Mouse (Mus musculus) midbrain, embryonic 10.5 days (tissue): ENCODE results near the gene Coa3. TPM values are rescaled to one million over a fixed set of nuclear protein-coding genes. Genes with fewer than 3 reads are reported as not detected.

Source experiments
- DNase-seq: peaks from one replicate; pipeline ENCODE4 v3.0.0-alpha.2; 2017; ENCODE audit warnings: low spot score
- H3K27ac ChIP-seq: fragments of 300-500 bp; sonication (generic); replicated peaks from 2 replicates; pipeline ENCODE4 v1.5.1; 2016; ENCODE audit warnings: mild to moderate bottlenecking
- H3K27me3 ChIP-seq: fragments of 300-500 bp; sonication (generic); 2 replicates; pipeline ENCODE4 v1.6.1; 2016; ENCODE audit warnings: low read depth, mild to moderate bottlenecking; ENCODE audit not compliant: poor library complexity, severe bottlenecking
- H3K36me3 ChIP-seq: fragments of 300-500 bp; sonication (generic); 2 replicates; pipeline ENCODE4 v1.6.1; 2016; ENCODE audit warnings: mild to moderate bottlenecking, moderate library complexity
- H3K4me1 ChIP-seq: fragments of 300-500 bp; sonication (generic); 2 replicates; pipeline ENCODE4 v1.6.1; 2016
- H3K4me3 ChIP-seq: fragments of 300-500 bp; sonication (generic); 2 replicates; pipeline ENCODE4 v1.5.1; 2016; ENCODE audit warnings: mild to moderate bottlenecking, moderate library complexity
- H3K9me3 ChIP-seq: fragments of 300-500 bp; sonication (generic); replicated peaks from 2 replicates; pipeline ENCODE4 v1.6.1; 2016; ENCODE audit warnings: mild to moderate bottlenecking
- WGBS: fragments of 180-500 bp; shearing (Covaris S2); methylation state at CpG from one replicate; pipeline ENCODE4 v1.1.7; 2016; 5-methylcytosine and 5-hydroxymethylcytosine counted together
- polyA plus RNA-seq: library from polyadenylated mRNA; unstranded; fragments of >200 nt; fragmentation: Nextera tagmentation; extraction: Ambion mirVana; gene quantifications from 2 replicates; pipeline ENCODE4 v1.2.1, GENCODE M21; 2016

The Coa3 gene
- polyA plus RNA-seq, 1 experiment from 2014 or later = 223 TPM

- peak; percentile 20 for DNase-seq
- Histone ChIP-seq H3K27ac (peak overlapping the region; percentile 33), H3K9me3 (no peaks in the 10 kb centered on the region), H3K4me1 (peaks cover 38% of the 10 kb centered on the region), H3K27me3 (peaks cover 43% of the 10 kb centered on the region), H3K4me3 (peak overlapping the region; percentile 88), H3K36me3 (peaks cover 16% of the 10 kb centered on the region)
- 29% methylated on average over 27 of the region's 27 CpGs for WGBS
Measured at GRCm38 (mm10) chr11:101276319-101277070, 2.4 kb downstream of the Coa3 start.

DNA sequence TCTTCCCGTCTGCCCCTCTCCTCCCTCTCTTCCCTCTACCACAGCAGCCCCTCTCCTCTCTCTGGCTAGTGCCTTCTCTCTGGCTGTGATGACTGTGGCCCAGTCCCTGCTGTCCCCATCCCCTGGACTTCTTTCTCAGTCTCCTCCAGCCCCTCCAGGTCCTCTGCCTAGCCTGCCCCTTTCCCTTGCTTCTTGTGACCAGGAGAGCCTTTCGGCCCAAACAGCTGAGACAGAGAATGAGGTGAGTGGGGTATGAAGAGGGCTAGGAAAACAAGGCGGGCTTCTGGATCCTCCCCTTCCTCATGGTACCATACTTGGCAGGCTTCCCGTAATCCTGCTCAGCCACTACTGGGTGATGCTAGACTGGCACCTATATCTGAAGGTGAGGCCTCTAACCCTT is 3.6 kb downstream of the Coa3 start:
- Histone ChIP-seq H3K27me3 (peaks cover 36% of the 10 kb centered on the region), H3K27ac (no peak overlapping the region), H3K36me3 (peaks cover 16% of the 10 kb centered on the region), H3K9me3 (no peaks in the 10 kb centered on the region), H3K4me1 (peaks cover 38% of the 10 kb centered on the region), H3K4me3 (peak overlapping the region; percentile 18; the same call in 1 of the 2 replicates)
- no peak for DNase-seq
- WGBS = 83% methylated on average over 4 of the region's 4 CpGs

- Histone ChIP-seq H3K27ac (no peak overlapping the region), H3K27me3 (peaks cover 42% of the 10 kb centered on the region), H3K4me3 (no peak overlapping the region), H3K4me1 (peaks cover 33% of the 10 kb centered on the region), H3K9me3 (no peaks in the 10 kb centered on the region), H3K36me3 (peaks cover 15% of the 10 kb centered on the region)
- WGBS = 85% methylated on average over 3 of the region's 3 CpGs
- DNase-seq = no peak
Measured at GRCm38 (mm10) chr11:101272446-101272845, 6.5 kb downstream of the Coa3 start.

GRCm38 (mm10) chr11:101269577-101270116 is 9.3 kb downstream of the Coa3 start:
- Histone ChIP-seq H3K36me3 (no peaks in the 10 kb centered on the region), H3K9me3 (no peaks in the 10 kb centered on the region), H3K4me3 (no peak overlapping the region), H3K27me3 (peaks cover 45% of the 10 kb centered on the region), H3K27ac (0 out of 2 replicates have a peak overlapping the region, but pooled peaks have one; percentile 1), H3K4me1 (peaks cover 27% of the 10 kb centered on the region)
- peak; percentile 26 for DNase-seq
- WGBS = 32% methylated on average over 10 of the region's 10 CpGs

GRCm38 (mm10) chr11:101265906-101266305 is 13.0 kb downstream of the Coa3 start:
- 13% methylated on average over 6 of the region's 6 CpGs for WGBS
- no peak for DNase-seq
- H3K9me3 ChIP-seq = no peaks in the 10 kb centered on the region
- H3K4me3 ChIP-seq = peak overlapping the region; percentile 54; the same call in 1 of the 2 replicates
- H3K27ac ChIP-seq = no peak overlapping the region
- H3K36me3 ChIP-seq = no peaks in the 10 kb centered on the region
- peaks cover 82% of the 10 kb centered on the region for H3K27me3 ChIP-seq
- H3K4me1 ChIP-seq = peaks cover 61% of the 10 kb centered on the region

- H3K27ac ChIP-seq = no peak overlapping the region; the same call in 1 of the 2 replicates
- DNase-seq = peak; percentile 55
- H3K36me3 ChIP-seq = no peaks in the 10 kb centered on the region
- WGBS = under 1% methylated on average over 31 of the region's 31 CpGs
- peaks cover 69% of the 10 kb centered on the region for H3K4me1 ChIP-seq
- H3K9me3 ChIP-seq = no peaks in the 10 kb centered on the region
- peaks cover 85% of the 10 kb centered on the region for H3K27me3 ChIP-seq
- H3K4me3 ChIP-seq = peak overlapping the region; percentile 54
Measured at GRCm38 (mm10) chr11:101264954-101265471, 13.9 kb downstream of the Coa3 start.

- H3K4me3 ChIP-seq = peak overlapping the region; percentile 69
- H3K27me3 ChIP-seq = peaks cover 88% of the 10 kb centered on the region
- DNase-seq = peak; percentile 34
- H3K27ac ChIP-seq = no peak overlapping the region
- H3K4me1 ChIP-seq = peaks cover 70% of the 10 kb centered on the region
- H3K9me3 ChIP-seq = no peaks in the 10 kb centered on the region
- peaks cover 5% of the 10 kb centered on the region for H3K36me3 ChIP-seq
- WGBS = 10% methylated on average over 3 of the region's 3 CpGs
Measured at GRCm38 (mm10) chr11:101263989-101264280, 15.0 kb downstream of the Coa3 start.

GRCm38 (mm10) chr11:101263138-101263988 is 15.6 kb downstream of the Coa3 start:
- H3K27me3 ChIP-seq = peaks cover 84% of the 10 kb centered on the region
- H3K36me3 ChIP-seq = peaks cover 9% of the 10 kb centered on the region
- 2% methylated on average over 32 of the region's 32 CpGs for WGBS
- peak; percentile 29 for DNase-seq
- H3K9me3 ChIP-seq = no peaks in the 10 kb centered on the region
- H3K4me1 ChIP-seq = peaks cover 70% of the 10 kb centered on the region
- H3K4me3 ChIP-seq = peak overlapping the region; percentile 69
- no peak overlapping the region for H3K27ac ChIP-seq

GRCm38 (mm10) chr11:101262272-101262967 is 16.5 kb downstream of the Coa3 start:
- 1% methylated on average over 24 of the region's 24 CpGs for WGBS
- Histone ChIP-seq H3K4me3 (peak overlapping the region; percentile 69), H3K36me3 (peaks cover 18% of the 10 kb centered on the region), H3K9me3 (no peaks in the 10 kb centered on the region), H3K27ac (0 out of 2 replicates have a peak overlapping the region, but pooled peaks have one; percentile 6), H3K4me1 (peaks cover 70% of the 10 kb centered on the region), H3K27me3 (peaks cover 74% of the 10 kb centered on the region)
- DNase-seq = peak; percentile 36

GRCm38 (mm10) chr11:101260826-101261380 is 18.0 kb downstream of the Coa3 start:
- Histone ChIP-seq H3K27ac (peak overlapping the region; percentile 80), H3K4me1 (peaks cover 67% of the 10 kb centered on the region), H3K27me3 (peaks cover 59% of the 10 kb centered on the region), H3K4me3 (peak overlapping the region; percentile 69), H3K36me3 (peaks cover 32% of the 10 kb centered on the region), H3K9me3 (no peaks in the 10 kb centered on the region)
- DNase-seq = peak; percentile 52
- WGBS = 1% methylated on average over 30 of the region's 30 CpGs

DNA sequence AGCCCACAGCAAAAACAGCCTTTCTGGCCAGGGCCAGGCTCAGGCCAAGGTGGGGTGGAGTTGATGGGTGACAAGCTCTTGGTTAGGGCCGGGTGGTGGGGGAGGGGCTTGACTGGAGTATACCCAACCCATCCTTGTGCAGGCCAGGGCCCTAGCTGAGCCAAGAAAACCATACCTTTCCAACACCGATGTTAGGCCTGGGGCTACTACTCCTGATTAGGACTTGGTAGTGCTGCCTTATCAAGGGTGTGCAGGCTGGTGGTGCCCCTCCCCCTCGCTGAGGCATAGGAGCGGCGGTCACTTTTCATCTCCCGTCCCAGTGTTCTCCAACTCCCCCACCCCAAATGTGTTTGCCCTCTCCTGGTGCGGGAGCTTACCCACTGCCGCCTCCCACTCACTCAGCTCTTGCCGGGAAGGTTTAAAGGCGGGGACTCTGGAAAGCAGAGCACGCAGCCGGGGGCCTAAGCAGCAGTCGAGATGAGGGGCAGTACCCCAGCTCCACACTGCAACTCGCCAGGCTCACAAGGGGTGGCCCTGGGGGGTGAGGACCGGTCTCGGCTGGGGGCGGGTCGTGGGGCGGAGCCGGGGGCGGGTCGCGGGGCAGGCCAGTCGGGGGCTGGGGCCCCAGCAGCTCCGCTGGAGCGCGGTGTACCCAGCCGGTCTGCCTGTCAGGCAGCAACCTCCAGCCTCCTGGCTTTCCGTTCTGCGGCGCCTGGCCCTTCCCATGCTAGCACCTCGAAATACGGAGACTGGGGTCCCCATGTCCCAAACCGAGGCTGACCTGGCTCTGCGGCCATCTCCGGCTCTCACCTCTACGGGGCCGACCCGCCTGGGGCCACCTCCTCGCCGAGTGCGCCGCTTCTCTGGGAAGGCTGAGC is 18.7 kb downstream of the Coa3 start, which contains the start of gene Wnk4:
Wnk4 (plus strand) TSS at position 620 of the 878 bp plus-strand sequence.
- WGBS = under 1% methylated on average over 43 of the region's 43 CpGs
- H3K36me3 ChIP-seq = peaks cover 33% of the 10 kb centered on the region
- no peaks in the 10 kb centered on the region for H3K9me3 ChIP-seq
- H3K27me3 ChIP-seq = peaks cover 52% of the 10 kb centered on the region
- H3K4me3 ChIP-seq = peak within 1 kb of the TSS; percentile 69
- peak within 1 kb of the TSS; percentile 80 for H3K27ac ChIP-seq
- H3K4me1 ChIP-seq = peaks cover 60% of the 10 kb centered on the region
- peak; percentile 76 for DNase-seq
